Mouse (Mus musculus) macrophage (primary cell): ENCODE measurements around the gene Pld4. TPM values are rescaled to one million over a fixed set of nuclear protein-coding genes. Genes with fewer than 3 reads are reported as not detected.
"Not testable (repeated sequence)": the region's sequence is repeated elsewhere in the genome, so short reads cannot be mapped to it uniquely, and the experiment has no call there.

Experiments used
- H3K27ac ChIP-seq: fragments of 350-480 bp; formaldehyde crosslinking; 2 replicates; pipeline ENCODE4 v1.9.0; 2021
- H3K36me3 ChIP-seq: fragments of 350-480 bp; formaldehyde crosslinking; 2 replicates; pipeline ENCODE4 v1.9.0; 2021; ENCODE audit errors: inconsistent target
- H3K4me3 ChIP-seq: fragments of 350-480 bp; formaldehyde crosslinking; 2 replicates; pipeline ENCODE4 v1.9.0; 2021; ENCODE audit errors: inconsistent target
- H3K79me2 ChIP-seq: fragments of 350-480 bp; formaldehyde crosslinking; 2 replicates; pipeline ENCODE4 v1.9.0; 2021; ENCODE audit errors: inconsistent target
- WGBS: methylation state at CpG from one replicate; pipeline ENCODE4 v1.1.7; 2026; ENCODE audit warnings: inconsistent platforms; ENCODE audit not compliant: missing documents; 5-methylcytosine and 5-hydroxymethylcytosine counted together
- polyA plus RNA-seq: library from polyadenylated mRNA; stranded (reverse); fragments of 250-400 nt; gene quantifications from 3 replicates; pipeline ENCODE4 v1.2.4, GENCODE M21; 2018; ENCODE audit warnings: inconsistent platforms

The Pld4 gene
- polyA plus RNA-seq, 1 experiment from 2014 or later = 230 TPM

DNA sequence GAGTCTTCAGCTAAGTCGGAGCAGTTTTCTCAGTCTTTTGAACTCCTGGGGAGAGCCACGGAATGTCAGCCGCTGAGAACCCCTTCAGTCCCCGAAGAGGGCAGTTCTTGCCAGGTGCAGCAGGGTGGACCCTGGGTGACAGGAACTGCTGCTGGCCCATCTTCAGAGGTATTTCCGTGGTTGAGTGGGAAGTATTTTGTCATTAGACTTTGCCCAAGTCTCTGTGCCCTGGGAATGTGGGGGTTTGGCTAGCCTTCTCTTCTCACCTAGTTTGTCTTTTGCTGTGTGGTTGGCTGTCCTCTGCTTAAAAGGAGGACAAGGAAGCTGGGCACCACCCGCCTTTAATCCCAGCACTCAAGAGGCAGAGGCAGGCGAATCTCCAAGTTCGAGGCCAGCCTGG lies 49.2 kb downstream of the Pld4 start:
- peak overlapping the region; percentile 44 for H3K4me3 ChIP-seq

DNA sequence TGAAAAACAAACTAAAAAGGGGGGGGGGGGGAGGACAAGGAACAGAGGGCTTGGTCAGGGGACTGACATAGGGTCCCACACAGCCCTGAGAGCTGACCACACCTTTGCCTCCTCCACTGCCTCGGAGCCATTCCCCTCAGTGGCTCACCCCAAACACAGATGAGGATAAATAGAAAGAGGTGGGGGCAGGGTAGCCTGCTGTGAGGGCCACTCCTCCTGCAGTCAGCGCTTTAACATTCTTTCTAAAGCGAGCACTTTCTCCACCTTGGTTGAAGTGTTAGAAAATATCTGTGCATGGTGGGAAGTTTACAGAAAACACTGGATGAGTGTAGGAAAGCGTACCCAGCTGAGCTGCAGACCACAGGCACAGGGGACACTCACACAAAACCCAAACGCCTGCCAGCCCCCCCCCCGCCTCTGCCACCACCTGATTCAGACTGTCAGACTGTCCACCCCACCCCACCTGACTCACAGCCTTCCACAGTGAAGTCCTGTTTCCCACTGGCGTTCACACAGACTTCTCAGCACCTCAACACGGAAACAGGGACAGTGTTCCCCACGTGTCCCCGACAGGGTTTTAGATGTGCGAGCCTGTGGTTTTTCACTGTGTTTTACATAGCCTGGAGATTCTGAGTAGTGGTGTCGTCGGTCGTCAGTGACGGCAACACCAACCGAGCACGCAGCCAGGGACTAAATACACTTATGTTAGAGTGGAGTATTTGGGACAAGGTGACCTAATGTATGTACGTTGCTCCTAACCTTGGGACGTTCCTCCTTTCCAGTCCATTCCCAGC lies 49.8 kb downstream of the Pld4 start:
- Histone ChIP-seq H3K36me3 (no peaks in the 10 kb centered on the region), H3K79me2 (no peaks in the 10 kb centered on the region), H3K27ac (no peak overlapping the region), H3K4me3 (no peak overlapping the region)
- WGBS = 83% methylated on average over 19 of the region's 19 CpGs

More for the DNA sequence above, 49.2 kb downstream of the Pld4 start:
- WGBS = 23% methylated on average over 8 of the region's 8 CpGs
- Histone ChIP-seq H3K36me3 (no peaks in the 10 kb centered on the region), H3K79me2 (no peaks in the 10 kb centered on the region), H3K27ac (no peak overlapping the region)

DNA sequence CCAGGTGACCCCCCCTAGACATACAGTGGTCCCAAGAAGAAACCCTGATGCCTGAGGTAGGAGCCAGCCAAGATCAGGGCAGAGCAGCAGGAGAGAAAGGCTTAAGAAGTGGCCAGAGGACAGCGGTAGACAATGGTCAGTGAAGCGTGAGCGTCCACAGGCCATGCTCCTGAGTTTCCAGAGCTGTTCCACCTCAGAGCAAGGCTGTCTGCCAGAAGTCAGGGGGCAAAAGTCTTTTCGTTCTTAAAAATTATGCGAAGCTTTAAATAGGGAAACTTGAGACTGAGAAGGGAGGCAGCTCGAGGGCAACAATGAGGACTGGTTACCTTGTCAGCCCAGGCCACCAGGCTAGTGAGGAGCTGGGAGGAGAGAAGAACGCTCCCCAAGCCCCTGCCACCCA lies 52.9 kb downstream of the Pld4 start:
- no peak overlapping the region for H3K4me3 ChIP-seq

DNA sequence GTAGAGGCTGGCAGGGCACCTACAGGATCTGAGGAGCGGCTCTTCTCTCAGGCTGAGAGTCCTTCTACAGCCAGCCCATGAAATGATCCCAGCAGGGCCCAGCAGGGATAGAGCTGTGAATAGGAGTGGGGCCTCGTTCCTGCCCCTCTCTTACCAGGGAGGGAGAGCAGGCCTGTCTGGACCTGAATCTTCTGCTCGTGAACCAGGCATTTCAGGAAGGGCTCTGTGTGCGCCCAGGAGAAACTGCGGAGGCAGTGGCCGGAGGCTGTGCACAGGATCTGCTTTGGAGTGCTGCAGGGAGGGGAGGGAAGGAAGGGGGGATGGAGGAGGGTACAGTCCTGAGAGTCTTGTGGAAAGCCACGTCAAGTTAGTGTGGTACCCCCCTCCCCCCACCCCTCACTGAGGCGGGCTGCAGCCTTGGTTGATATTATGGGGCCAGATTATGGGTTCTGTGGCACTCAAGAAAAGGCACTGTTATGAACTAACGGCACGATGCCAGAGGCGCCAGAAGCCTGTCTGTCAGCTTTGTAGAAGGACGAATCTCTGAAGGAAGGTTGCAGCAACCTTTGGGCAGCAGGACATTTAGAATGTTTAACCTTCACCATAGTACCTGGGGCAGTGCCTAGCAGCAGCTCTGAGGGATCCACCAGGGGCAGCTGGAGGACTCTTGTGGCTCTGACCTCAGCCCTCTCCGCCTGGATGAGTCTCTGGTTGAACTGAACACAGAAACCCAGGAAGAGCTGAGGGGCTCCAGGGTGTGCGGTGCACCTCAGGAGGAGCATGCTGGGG lies 54.4 kb downstream of the Pld4 start:
- no peak overlapping the region for H3K27ac ChIP-seq
- peaks cover 15% of the 10 kb centered on the region for H3K79me2 ChIP-seq
- WGBS = 96% methylated on average over 13 of the region's 14 CpGs
- H3K36me3 ChIP-seq = peaks cover 16% of the 10 kb centered on the region; the same call in 1 of the 2 replicates
- H3K4me3 ChIP-seq = no peak overlapping the region

More for the DNA sequence above, 52.9 kb downstream of the Pld4 start:
- WGBS = 98% methylated on average over 7 of the region's 7 CpGs
- H3K27ac ChIP-seq = no peak overlapping the region
- 0 out of 2 replicates have a peak, but pooled peaks cover 2% of the 10 kb centered on the region for H3K36me3 ChIP-seq
- no peaks in the 10 kb centered on the region for H3K79me2 ChIP-seq

DNA sequence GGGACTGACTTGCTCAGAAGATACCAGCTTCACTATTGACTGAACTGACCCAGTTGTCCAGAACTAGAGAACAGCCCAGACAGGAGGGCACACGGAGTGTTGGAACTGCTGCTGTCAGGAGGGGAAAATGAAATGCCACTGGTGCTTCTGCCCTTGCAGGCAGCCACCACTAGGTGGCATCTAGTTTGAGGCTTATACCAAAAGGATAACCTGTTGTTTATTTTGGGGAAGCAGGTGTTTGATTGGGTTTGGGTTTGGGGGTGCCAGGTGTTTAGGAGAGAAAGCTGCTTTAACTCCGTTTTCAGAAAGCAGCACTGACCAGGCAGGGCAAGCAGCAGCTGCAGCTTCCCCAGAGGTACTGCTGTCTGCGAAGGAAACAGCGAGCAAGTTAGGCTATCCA lies 55.8 kb downstream of the Pld4 start:
- H3K27ac ChIP-seq = no peak overlapping the region
- H3K36me3 ChIP-seq = peaks cover 29% of the 10 kb centered on the region; the same call in 1 of the 2 replicates
- H3K79me2 ChIP-seq = peaks cover 29% of the 10 kb centered on the region
- no peak overlapping the region for H3K4me3 ChIP-seq
- WGBS = 56% methylated on average over 4 of the region's 4 CpGs

DNA sequence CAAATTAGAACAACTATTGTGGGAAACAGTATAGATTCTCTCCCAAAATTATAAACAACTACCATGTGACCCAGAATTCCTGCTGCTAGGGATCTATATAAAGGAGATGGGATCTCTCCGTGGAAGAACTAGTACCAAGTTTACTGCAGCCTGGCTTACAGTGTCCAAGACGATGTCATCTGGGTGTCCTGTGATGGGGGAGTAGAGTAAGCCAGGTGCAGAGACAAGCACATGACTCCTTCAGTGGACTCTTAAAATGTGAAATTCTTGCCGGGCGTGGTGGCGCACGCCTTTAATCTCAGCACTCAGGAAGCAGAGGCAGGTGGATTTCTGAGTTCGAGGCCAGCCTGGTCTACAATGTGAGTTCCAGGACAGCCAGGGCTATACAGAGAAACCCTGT lies 56.4 kb downstream of the Pld4 start:
- 82% methylated on average over 6 of the region's 7 CpGs for WGBS
- not testable (repeated sequence) for H3K27ac ChIP-seq, H3K4me3 ChIP-seq
- H3K79me2 ChIP-seq = peaks cover 35% of the 10 kb centered on the region
- H3K36me3 ChIP-seq = peaks cover 35% of the 10 kb centered on the region; the same call in 1 of the 2 replicates

Other genes with a start within 250 kb of the Pld4 start
- gene Tmem179, start 243.9 kb upstream of the Pld4 start, polyA plus RNA-seq = not detected in 3 replicates
- 6.8 to 20.9 TPM (median 9.4 TPM) in 3 replicates for gene Inf2, start 171.9 kb upstream of the Pld4 start, polyA plus RNA-seq
- 33.0 to 157 TPM (median 71.6 TPM) in 3 replicates for gene Adssl1, start 140.6 kb upstream of the Pld4 start, polyA plus RNA-seq
- gene Siva1, start 116.0 kb upstream of the Pld4 start, polyA plus RNA-seq = 5.6 to 43.8 TPM (median 19.5 TPM) in 3 replicates
- gene Akt1, start 85.8 kb upstream of the Pld4 start, polyA plus RNA-seq = 174 to 203 TPM (median 184 TPM) in 3 replicates
- gene Zbtb42, start 81.8 kb upstream of the Pld4 start, polyA plus RNA-seq = 3.2 to 4.7 TPM (median 3.5 TPM) in 3 replicates
- gene Cep170b, start 40.2 kb upstream of the Pld4 start, polyA plus RNA-seq = 3.1 to 9.1 TPM (median 4.7 TPM) in 3 replicates
- 41.7 to 78.3 TPM (median 63.2 TPM) in 3 replicates for gene Ahnak2, start 42.0 kb downstream of the Pld4 start, polyA plus RNA-seq
- 1.9 to 4.4 TPM (median 4.2 TPM) in 3 replicates for gene Clba1, start 48.3 kb downstream of the Pld4 start, polyA plus RNA-seq
- gene Cdca4, start 68.8 kb downstream of the Pld4 start, polyA plus RNA-seq = 10.7 to 17.8 TPM (median 14.2 TPM) in 3 replicates
- gene Gpr132, start 107.6 kb downstream of the Pld4 start, polyA plus RNA-seq = 1.7 to 5.8 TPM (median 2.0 TPM) in 3 replicates
- gene Jag2, start 169.1 kb downstream of the Pld4 start, polyA plus RNA-seq = 0.14 to 0.42 TPM (median 0.26 TPM) in 3 replicates
- 5.3 to 15.2 TPM (median 11.4 TPM) in 3 replicates for gene Nudt14, start 181.5 kb downstream of the Pld4 start, polyA plus RNA-seq
- gene Btbd6, start 215.8 kb downstream of the Pld4 start, polyA plus RNA-seq = 5.3 to 10.9 TPM (median 9.7 TPM) in 3 replicates
- gene Brf1, start 240.0 kb downstream of the Pld4 start, polyA plus RNA-seq = 15.4 to 26.6 TPM (median 18.3 TPM) in 3 replicates